Mouse (Mus musculus) fat pad, adult 2 months (tissue): ENCODE results near the gene Ccnf.

ENCODE experiments used
- DNase-seq: peaks from one replicate; pipeline ENCODE4 v3.0.0-alpha.2; 2011; ENCODE audit warnings: low read depth, low spot score; ENCODE audit errors: extremely low read depth

The Ccnf gene

DNA sequence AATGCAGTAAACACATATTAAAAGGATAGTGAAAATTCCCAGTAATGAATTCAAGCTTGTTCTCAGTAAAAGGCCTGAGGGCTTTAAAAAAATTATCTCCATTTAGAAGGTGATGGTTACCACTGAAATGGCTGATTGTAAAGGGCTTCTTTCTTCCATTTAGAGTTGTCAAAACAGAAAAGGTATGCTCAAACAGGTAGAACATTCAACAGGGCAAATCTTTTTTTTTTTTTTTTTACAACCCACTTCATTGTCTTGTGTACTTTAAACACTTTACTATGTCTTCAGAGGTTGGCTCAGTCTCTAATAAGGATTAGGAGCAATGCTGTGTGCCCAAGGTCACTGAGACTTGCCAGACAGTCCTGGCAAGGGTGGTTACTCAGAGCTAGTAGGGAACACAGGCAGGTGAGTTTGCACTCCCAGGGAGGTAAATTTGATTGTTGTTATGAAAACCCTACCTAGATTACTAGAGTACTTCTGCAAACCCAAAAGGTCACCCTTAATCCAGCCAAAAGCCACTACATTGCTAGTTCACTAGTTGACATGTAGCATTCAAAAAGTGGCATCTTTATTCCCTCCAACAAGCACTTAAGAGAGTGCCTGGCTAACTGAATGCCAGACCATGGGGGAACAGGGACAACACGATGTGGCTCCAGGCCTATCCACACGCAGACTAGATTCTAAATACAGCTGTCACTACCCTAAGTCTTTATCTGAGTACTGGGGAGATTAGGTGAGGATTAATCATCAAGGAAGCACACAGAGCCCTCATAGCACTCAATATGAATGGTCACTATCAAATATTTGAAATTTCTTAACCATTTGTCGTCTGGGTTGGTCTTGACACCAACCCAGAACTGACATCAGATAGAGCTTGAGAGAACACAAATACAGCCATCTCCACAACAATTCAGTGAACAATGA is 47.4 kb downstream of the Ccnf start:
- no peak for DNase-seq

DNA sequence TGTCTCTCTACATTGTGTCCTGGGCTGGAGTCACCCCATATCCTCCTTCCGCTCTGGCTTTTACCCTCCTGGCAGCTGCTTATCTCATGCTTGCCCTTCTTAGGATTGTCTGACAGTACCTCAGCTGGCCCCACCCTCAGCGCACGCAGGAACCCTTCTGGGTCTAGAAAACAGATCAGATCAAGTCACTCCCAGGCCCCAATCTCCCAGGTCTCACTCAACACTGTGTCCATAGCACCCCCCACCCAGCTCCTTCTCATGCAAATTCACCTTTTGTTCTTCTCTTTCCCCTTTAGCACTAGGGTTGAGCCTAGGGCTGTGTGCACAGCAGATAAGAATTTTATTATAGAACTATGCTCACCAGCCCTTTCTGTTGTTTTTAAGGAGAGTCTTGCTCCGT is 48.2 kb downstream of the Ccnf start:
- DNase-seq = no peak

DNA sequence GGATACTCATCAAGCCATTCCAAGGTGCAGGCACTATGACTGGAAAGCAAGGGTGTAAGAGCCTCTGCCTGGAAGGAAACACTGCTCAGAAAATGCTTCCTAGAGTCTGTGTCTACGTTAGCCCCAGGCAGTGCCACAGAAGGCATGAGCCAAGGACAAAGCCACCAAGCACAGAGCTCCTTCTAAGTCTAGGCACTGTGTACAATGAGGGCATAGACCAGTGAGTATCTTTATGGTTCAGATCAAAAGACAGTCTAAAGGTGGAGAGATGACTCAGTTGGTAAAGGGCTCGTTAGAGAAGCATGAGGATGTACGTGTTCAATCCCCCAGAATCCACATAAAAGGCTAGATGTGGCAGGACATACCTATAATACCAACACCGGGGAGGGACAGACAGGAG is 50.2 kb downstream of the Ccnf start:
- no peak for DNase-seq

DNA sequence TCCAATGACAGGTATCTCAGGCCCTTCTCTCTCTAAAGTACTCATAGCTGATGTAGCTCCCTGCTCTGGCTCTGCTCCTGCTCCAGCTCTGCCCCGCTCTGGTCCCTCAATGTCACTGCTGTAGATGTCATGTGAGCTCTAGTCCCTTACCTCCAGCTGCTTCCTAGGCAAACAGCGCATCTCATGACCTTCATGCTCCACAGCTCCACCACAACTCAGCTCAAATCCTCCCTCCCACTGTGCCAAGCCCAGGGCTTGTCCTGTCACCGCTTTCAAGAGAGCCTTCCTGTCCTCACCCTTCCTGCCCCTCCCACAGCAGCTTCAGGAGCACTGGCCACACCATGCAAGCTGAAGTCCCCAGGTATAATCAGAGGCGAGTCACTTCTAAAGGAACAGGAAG is 51.5 kb downstream of the Ccnf start:
- DNase-seq = no peak

DNA sequence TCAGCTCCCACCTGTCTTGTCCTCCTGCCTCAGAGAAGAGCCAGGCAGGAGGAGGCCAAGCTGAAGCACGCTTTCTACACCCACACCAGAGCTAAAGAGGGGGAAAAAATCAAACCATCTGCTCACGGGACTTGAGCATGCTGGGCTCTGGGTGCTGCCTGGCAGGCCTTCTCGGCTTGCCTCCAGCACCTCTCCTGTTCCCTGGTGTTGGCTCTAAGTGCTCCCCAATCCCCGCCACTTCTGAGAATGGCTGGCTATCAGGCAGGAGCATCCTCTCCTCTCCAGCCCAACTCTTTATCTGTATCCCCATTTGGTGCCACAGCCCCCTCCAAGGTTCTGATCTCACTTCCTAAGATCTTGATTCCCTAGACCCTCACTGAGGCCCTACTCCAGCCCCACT is 52.0 kb downstream of the Ccnf start:
- no peak for DNase-seq

DNA sequence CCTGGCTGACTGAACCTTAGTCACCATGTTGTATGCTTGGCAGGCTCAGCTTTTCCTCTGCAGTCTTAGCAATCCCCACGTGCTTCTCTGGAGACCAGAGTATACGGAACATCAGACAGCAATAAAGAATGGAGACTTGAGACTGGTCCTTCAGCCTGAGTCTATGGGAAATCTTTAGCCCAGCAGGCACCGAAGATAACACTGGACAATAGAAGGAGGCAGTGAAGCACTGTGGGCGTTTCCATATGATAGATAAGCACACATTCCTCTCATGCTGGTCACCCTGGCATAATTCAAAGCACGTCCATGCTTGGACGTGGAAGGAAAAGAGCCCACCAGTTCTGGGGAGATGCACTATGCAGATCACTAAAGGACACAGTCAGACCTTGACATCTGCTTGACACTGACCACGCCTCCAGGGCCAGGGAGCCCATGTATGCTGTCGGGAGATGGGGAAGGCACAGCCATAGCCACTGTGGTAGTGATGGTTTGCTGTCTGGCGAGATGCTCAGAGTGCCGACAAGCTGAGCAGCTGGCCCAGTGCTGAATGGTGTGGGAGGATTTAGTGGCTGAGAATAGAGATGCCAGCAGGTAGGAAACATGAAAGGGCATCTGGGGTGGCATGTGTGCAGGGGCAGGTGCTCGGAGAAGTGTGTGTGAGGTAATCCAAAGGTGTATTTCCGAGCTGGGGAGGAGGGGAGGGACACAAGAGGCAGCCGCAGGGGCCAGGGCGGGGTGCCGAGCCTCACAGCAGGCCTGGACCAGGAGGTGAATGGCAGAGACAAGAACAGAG is 54.1 kb downstream of the Ccnf start:
- DNase-seq = no peak

DNA sequence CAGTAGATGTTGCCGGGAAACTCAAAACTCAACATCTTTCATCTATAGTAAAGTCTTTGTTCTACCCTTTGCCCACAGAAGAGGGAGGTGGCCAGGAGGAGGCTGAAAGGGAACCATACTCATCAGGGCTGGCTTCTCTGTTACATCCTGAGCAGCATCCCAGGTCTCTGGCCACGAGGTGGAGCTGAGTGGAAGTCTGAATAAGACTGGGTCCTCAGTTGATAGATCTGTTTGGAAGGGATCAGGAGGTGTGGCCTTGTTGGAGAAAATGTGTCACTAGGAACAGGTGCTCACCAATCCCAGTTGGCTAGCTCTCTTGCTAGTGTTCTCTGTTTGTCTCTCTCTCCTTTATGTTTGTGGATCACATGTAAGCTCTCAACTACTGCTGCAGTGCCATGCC is 55.9 kb downstream of the Ccnf start:
- DNase-seq = no peak

DNA sequence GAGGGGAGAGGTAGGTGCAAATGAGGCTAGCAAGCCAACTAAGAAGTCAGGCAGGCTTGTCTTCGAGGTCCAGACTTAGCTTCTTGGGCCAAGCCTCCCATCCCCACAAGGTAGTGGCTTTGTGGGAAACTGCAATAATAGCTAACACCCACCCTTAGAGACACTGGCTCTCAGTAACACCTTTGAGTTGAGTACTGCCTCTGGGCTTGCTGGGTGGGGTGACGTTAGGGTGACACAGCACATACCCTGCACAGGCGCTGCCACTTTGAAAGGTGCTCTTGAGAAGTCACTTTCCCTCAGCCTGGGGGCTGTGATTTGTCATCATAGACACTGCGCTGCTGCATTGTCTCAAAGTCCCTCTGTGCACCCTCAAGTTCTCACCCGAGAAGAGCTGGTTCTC is 57.5 kb downstream of the Ccnf start:
- no peak for DNase-seq

DNA sequence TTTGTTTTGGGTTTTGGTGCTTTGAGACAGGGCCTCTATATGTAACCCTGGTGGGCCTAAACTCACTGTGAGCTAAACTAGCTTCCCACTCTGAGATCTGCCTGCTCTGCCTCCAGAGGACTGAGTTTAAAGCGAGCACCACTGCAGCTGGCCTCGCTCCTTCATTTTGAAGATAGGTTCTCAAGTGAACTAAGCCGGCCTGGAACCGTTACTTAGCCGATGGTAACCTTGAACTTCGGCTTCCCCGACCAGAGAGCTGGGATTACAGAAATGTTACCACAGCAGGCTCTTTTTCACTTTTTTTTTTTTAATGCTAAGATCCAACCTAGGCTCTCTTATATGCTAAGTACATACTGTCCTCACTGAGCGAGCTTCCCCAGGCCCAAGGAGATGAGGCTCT is 58.0 kb downstream of the Ccnf start:
- no peak for DNase-seq

DNA sequence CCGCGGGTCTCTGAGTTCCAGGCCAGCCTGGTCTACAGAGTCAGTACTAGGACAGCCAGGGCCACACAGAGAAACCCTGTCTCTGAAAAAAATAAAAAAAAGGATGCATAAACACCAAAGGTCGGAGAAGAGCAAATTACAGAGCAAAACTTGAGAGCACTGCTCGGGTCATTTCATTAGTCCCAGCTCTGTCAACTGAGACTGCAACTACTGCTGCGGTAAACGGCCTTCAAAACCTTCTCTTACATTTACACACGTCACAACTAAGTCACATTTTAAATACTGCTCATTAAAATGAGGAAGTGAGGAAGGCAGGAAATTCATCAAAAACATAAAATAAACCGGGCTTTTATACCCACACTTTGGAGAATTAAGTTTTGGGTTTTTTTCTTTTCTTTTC is 58.4 kb downstream of the Ccnf start:
- no peak for DNase-seq

DNA sequence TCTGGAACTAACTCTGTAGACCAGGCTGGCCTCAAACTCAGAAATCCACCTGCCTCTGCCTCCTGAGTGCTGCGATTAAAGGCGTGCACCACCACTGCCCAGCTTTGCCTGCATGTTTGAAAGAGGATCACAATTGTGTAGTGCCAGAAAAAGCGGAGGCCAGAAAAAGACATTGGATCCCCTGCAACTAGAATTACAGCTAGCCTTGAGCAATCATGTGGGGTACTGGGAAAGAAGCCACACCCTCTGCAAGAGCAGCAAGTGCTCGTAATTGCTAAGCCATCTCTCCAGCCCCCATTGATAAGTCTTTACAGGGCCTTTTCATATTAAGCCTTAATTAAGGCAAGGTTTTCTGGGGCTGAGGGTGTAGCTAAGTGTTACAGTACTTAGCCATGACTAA is 59.8 kb downstream of the Ccnf start:
- no peak for DNase-seq

DNA sequence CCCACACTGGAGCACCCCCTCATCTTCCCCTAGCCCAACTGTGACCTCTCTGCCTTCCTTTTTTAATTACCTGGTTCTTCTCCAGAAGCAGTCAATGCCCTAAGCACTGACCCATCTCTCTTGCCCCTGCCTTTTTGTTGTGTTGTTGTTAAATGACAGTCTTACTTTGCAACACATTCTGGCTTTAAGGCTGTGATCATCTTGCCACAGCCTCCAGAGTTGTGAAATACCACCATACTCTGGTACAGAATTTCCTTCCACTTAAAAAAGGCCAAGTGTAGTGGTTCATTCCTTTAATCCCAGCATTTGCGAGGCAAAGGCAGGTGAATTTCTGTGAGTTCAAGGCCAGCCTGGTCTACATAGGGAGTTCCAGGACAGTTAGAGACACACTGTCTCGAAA is 60.4 kb downstream of the Ccnf start:
- DNase-seq = no peak

DNA sequence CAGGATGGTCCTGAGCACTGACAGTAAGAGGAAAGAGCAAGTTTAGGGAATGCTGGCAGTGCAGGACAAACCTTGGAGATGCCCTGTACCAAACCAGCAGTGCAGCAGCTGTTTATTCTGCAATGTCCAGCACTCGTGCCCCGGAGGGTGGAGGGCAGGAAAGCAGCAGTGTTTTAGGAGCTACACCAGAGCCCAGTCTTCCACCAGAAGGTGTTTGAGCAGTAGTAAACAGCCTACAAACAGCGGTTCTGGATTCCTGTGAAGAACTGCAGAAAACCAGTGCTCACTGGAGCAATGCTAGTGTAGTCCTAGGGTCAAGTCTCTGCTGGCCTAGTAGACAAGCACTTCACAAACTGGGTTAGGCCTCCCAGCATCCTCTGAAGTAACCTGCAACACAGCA is 77.0 kb downstream of the Ccnf start:
- DNase-seq = no peak

DNA sequence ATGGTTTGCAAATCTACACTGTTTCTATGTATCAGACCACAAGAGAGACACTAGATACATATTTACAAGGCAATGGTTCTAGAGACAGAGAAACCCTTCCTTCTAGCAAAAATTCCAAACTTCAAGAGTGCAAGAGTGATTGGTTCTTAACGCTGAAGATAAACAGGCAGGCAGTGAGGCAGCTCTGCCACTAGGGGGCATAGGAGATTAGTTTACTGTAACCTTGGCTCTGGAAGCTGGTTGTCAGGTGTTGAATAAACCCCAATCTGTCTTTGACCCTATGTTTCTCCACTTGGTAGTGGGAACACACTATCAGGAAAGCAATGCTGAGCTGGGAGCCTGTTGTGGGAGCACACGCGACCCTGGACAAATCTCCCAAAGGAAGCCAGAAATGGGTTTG is 77.9 kb downstream of the Ccnf start:
- no peak for DNase-seq
